ENCODE assay signal across 16 mouse cellular contexts in genomic region chr8:117695636-117696035, GRCm38 (mm10). TPM values are rescaled to one million over a fixed set of nuclear protein-coding genes. Genes with fewer than 3 reads are reported as not detected.
"Had no signal": no experiment of that assay in that cellular context is flagged by ENCODE, and none has a peak within 500 bp of the region (broad histone marks: within the 10 kb centered on the region; RNA-seq: fewer than 3 reads in every experiment).

No protein-coding gene starts in this region.

- H3K36me3 ChIP-seq: limb, embryonic 13.5 days; midbrain, embryonic 13.5 days; stomach, embryonic 15.5 days had no signal

- H3K9me3 ChIP-seq: limb, embryonic 13.5 days; midbrain, embryonic 13.5 days; stomach, embryonic 15.5 days had no signal

- H3K27me3 ChIP-seq: limb, embryonic 13.5 days; midbrain, embryonic 13.5 days; stomach, embryonic 15.5 days had no signal

- H3K27ac ChIP-seq: hindbrain, postnatal 0 days; kidney, postnatal 0 days; layer of hippocampus, adult 2 months; limb, embryonic 13.5 days; midbrain, embryonic 13.5 days; stomach, embryonic 15.5 days had no signal

- ATAC-seq: hindbrain, postnatal 0 days; midbrain, embryonic 13.5 days had no signal

- H3K4me3 ChIP-seq: layer of hippocampus, adult 2 months; limb, embryonic 13.5 days; midbrain, embryonic 13.5 days; stomach, embryonic 15.5 days had no signal

- H3K4me1 ChIP-seq: limb, embryonic 13.5 days; stomach, embryonic 15.5 days had no signal

- DNase-seq: kidney, adult 9 months; kidney, postnatal 4 days; lung, adult 18-20 months; right cerebral cortex, postnatal 14 days; spleen, adult 18-20 months; thymus, postnatal 4 days had no signal

- H3K4me2 ChIP-seq: limb, embryonic 13.5 days; midbrain, embryonic 13.5 days; stomach, embryonic 15.5 days had no signal

- H3K9ac ChIP-seq: limb, embryonic 13.5 days; midbrain, embryonic 13.5 days; stomach, embryonic 15.5 days had no signal

RNA-seq across cellular contexts. Expression of gene Hsd17b2, which starts 6.1 kb away (rescaled TPM):
- total RNA-seq: hindbrain, postnatal 0 days; layer of hippocampus, postnatal 10 days; megakaryocyte-erythroid progenitor cell, adult 5-6 weeks; midbrain, postnatal 0 days had no signal
- polyA plus RNA-seq: limb, embryonic 13.5 days; lung, embryonic 16.5 days had no signal
